Mouse (Mus musculus) bone marrow, adult 2 months (tissue): ENCODE measurements at regions not wholly inside any gene's neighbourhood (a gene's known extent, or its start where the extent isn't known, plus 50 kb on each side); places are given as distances from the start of the nearest gene placed in this dataset.

ENCODE experiments used
- CTCF ChIP-seq: fragments of 200-500 bp; IDR thresholded peaks from 2 replicates; pipeline ENCODE4 v1.5.1; 2011; ENCODE audit warnings: low read length, control low read depth; ENCODE audit not compliant: control insufficient read depth, insufficient read depth
- POLR2A ChIP-seq: fragments of 200-500 bp; IDR thresholded peaks from 2 replicates; pipeline ENCODE4 v1.6.1; 2011; ENCODE audit warnings: low read depth, mild to moderate bottlenecking, control low read depth, low read length, borderline replicate concordance; ENCODE audit not compliant: control insufficient read depth

DNA sequence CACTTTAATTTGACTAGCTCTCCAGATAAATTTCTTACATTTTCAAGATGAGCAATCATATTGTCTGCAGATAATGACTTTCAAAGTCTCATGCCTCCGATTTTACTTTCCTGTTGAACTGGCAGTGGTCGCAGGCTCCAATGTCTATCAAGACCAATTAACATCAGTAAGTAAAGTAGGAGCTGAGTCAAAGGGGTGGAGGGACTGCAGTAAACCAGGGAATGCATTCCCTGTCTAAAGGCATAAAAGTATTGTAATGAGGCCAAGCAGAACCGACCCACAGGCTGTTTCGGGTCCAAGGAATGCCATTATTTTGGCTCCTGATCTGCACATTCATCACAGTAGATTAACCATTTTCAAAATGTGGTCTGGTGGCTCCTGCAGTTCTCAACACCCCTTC lies 411.0 kb downstream of the Gja1 start:
- no peak for TF ChIP-seq POLR2A
- no peak for TF ChIP-seq CTCF
